Mouse (Mus musculus) heart, embryonic 10.5 days (tissue): ENCODE data around the gene Miip. TPM values are rescaled to one million over a fixed set of nuclear protein-coding genes. Genes with fewer than 3 reads are reported as not detected.

Experiments used
- DNase-seq: peaks from one replicate; pipeline ENCODE4 v3.0.0-alpha.2; 2017; ENCODE audit warnings: low spot score
- H3K27ac ChIP-seq: fragments of 300-500 bp; sonication (generic); 2 replicates; pipeline ENCODE4 v1.5.1; 2016; ENCODE audit warnings: mild to moderate bottlenecking
- H3K27me3 ChIP-seq: fragments of 300-500 bp; sonication (generic); 2 replicates; pipeline ENCODE4 v1.6.1; 2016; ENCODE audit warnings: mild to moderate bottlenecking; ENCODE audit not compliant: poor library complexity, insufficient read depth, severe bottlenecking
- H3K36me3 ChIP-seq: fragments of 300-500 bp; sonication (generic); 2 replicates; pipeline ENCODE4 v1.6.1; 2016; ENCODE audit warnings: mild to moderate bottlenecking, moderate library complexity
- H3K4me1 ChIP-seq: fragments of 300-500 bp; sonication (generic); 2 replicates; pipeline ENCODE4 v1.6.1; 2016; ENCODE audit warnings: mild to moderate bottlenecking
- H3K4me3 ChIP-seq: fragments of 300-500 bp; sonication (generic); 2 replicates; pipeline ENCODE4 v1.5.1; 2016; ENCODE audit warnings: mild to moderate bottlenecking, moderate library complexity
- H3K9me3 ChIP-seq: fragments of 300-500 bp; sonication (generic); 2 replicates; pipeline ENCODE4 v1.6.1; 2016; ENCODE audit warnings: mild to moderate bottlenecking, moderate library complexity
- WGBS: fragments of 180-500 bp; shearing (Covaris S2); methylation state at CpG from one replicate; pipeline ENCODE4 v1.1.7; 2016; 5-methylcytosine and 5-hydroxymethylcytosine counted together
- polyA plus RNA-seq: library from polyadenylated mRNA; unstranded; fragments of >200 nt; fragmentation: Nextera tagmentation; extraction: Ambion mirVana; gene quantifications from 2 replicates; pipeline ENCODE4 v1.2.1, GENCODE M21; 2016

The Miip gene
- polyA plus RNA-seq, 1 experiment from 2014 or later, result 49.7 TPM

DNA sequence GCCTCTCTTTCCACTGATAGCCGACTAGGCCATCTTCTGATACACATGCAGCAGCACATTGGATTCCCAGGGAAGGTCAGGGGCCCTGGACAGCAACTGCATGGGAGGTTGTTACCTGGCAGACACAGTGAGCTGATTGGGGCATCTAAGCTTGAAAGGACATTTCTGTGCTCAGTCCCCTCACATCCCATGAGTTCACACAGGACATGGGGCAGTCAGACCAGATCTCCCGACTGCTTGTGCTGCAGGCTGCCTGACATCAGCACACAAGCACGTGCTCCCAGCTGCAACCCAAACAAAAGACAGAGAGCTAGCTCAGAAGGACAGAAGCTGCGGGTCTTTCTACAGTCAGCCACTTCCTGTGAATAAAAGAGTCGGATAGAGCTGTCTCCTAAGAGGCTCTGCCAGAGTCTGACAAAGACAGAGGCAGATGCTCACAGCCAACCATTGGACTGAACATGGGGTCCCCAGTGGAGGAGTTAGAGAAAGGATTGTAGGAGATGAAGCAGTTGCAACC, 55.3 kb downstream of the Miip start:
- Histone ChIP-seq H3K36me3 (0 out of 2 replicates have a peak, but pooled peaks cover 2% of the 10 kb centered on the region), H3K4me3 (no peak overlapping the region), H3K27me3 (no peaks in the 10 kb centered on the region), H3K27ac (no peak overlapping the region), H3K9me3 (peaks cover 3% of the 10 kb centered on the region; the same call in 1 of the 2 replicates), H3K4me1 (peaks cover 5% of the 10 kb centered on the region; the same call in 1 of the 2 replicates)
- no peak for DNase-seq
- 48% methylated on average over 5 of the region's 5 CpGs for WGBS

Other genes starting within 250 kb of the Miip start
- 6.0 and 6.3 TPM in 2 replicates for gene Zfp979, start 226.3 kb downstream of the Miip start, polyA plus RNA-seq
- not detected in 2 replicates for gene Zfp534, start 166.3 kb downstream of the Miip start, polyA plus RNA-seq
- gene Zfp984, start 59.0 kb downstream of the Miip start, polyA plus RNA-seq, result 8.6 and 10.1 TPM in 2 replicates
- gene Zfp933, start 20.4 kb downstream of the Miip start, polyA plus RNA-seq, result 4.7 and 5.4 TPM in 2 replicates
- gene Fv1, start 163 bp upstream of the Miip start, polyA plus RNA-seq, result 8.7 and 8.8 TPM in 2 replicates
- gene Mfn2, start 35.9 kb upstream of the Miip start, polyA plus RNA-seq, result 65.7 and 126 TPM in 2 replicates
- gene Plod1, start 68.0 kb upstream of the Miip start, polyA plus RNA-seq, result 40.8 and 44.9 TPM in 2 replicates
- gene 2510039O18Rik, start 72.1 kb upstream of the Miip start, polyA plus RNA-seq, result 13.6 and 18.5 TPM in 2 replicates
- gene Nppb, start 117.0 kb upstream of the Miip start, polyA plus RNA-seq, result 124 and 308 TPM in 2 replicates
- 2,404 and 4,482 TPM in 2 replicates for gene Nppa, start 131.9 kb upstream of the Miip start, polyA plus RNA-seq
- gene Clcn6, start 170.0 kb upstream of the Miip start, polyA plus RNA-seq, result 8.0 and 8.4 TPM in 2 replicates
- gene Mthfr, start 170.3 kb upstream of the Miip start, polyA plus RNA-seq, result 13.5 and 15.6 TPM in 2 replicates
- gene Agtrap, start 219.2 kb upstream of the Miip start, polyA plus RNA-seq, result 20.8 and 25.5 TPM in 2 replicates